Mouse (Mus musculus): ENCODE data around the gene Cap2. TPM values are rescaled to one million over a fixed set of nuclear protein-coding genes. Genes with fewer than 3 reads are reported as not detected.

Gene Cap2
- polyA plus RNA-seq, 1 experiment from 2014 or later = 8.8 TPM

- no peaks in the 10 kb centered on the region for H3K4me1 ChIP-seq (ENCODE audit: control insufficient read depth, insufficient read depth, low read length)
- H3K9me3 ChIP-seq (replicated peaks; ENCODE audit: control insufficient read depth, low read length) = no peaks in the 10 kb centered on the region
- DNase-seq (ENCODE audit: low spot score) = no peak
- H3K9ac ChIP-seq (replicated peaks; ENCODE audit: low read length) = no peak overlapping the region
- no peaks in the 10 kb centered on the region for H3K27me3 ChIP-seq (ENCODE audit: control insufficient read depth, insufficient read depth, low read length)
- H3K4me2 ChIP-seq (ENCODE audit: low read depth, low read length) = no peak overlapping the region
- no peaks in the 10 kb centered on the region for H3K36me3 ChIP-seq (replicated peaks; ENCODE audit: control insufficient read depth, insufficient read depth, low read depth, low read length)
- ATAC-seq (replicated peaks; ENCODE audit: insufficient number of reproducible peaks, low FRiP score, low TSS enrichment, low read depth) = no peak
- no peak overlapping the region for H3K4me3 ChIP-seq (ENCODE audit: low read depth, low read length)
- H3K27ac ChIP-seq (replicated peaks; ENCODE audit: low read depth, low read length) = no peak overlapping the region
- 86% methylated on average over 3 of the region's 3 CpGs for WGBS
These were observed 25.0 kb downstream of the Cap2 start for GRCm38 (mm10) chr13:46526645-46527044.

- Histone ChIP-seq H3K27me3 (ENCODE audit: control insufficient read depth, insufficient read depth, low read length) (no peaks in the 10 kb centered on the region), H3K4me2 (ENCODE audit: low read depth, low read length) (no peak overlapping the region), H3K9ac (replicated peaks; ENCODE audit: low read length) (no peak overlapping the region), H3K27ac (replicated peaks; ENCODE audit: low read depth, low read length) (no peak overlapping the region), H3K9me3 (replicated peaks; ENCODE audit: control insufficient read depth, low read length) (no peaks in the 10 kb centered on the region), H3K36me3 (replicated peaks; ENCODE audit: control insufficient read depth, insufficient read depth, low read depth, low read length) (no peaks in the 10 kb centered on the region), H3K4me3 (ENCODE audit: low read depth, low read length) (no peak overlapping the region), H3K4me1 (ENCODE audit: control insufficient read depth, insufficient read depth, low read length) (no peaks in the 10 kb centered on the region)
- no peak for DNase-seq (ENCODE audit: low spot score)
- no peak for ATAC-seq (replicated peaks; ENCODE audit: insufficient number of reproducible peaks, low FRiP score, low TSS enrichment, low read depth)
- 80% methylated on average over 5 of the region's 5 CpGs for WGBS
These were observed 25.7 kb downstream of the Cap2 start for GRCm38 (mm10) chr13:46527340-46527739.

- Histone ChIP-seq H3K4me3 (ENCODE audit: low read depth, low read length) (no peak overlapping the region), H3K9ac (replicated peaks; ENCODE audit: low read length) (no peak overlapping the region), H3K9me3 (replicated peaks; ENCODE audit: control insufficient read depth, low read length) (no peaks in the 10 kb centered on the region), H3K4me2 (ENCODE audit: low read depth, low read length) (no peak overlapping the region), H3K27ac (replicated peaks; ENCODE audit: low read depth, low read length) (no peak overlapping the region), H3K4me1 (ENCODE audit: control insufficient read depth, insufficient read depth, low read length) (no peaks in the 10 kb centered on the region), H3K27me3 (ENCODE audit: control insufficient read depth, insufficient read depth, low read length) (no peaks in the 10 kb centered on the region), H3K36me3 (replicated peaks; ENCODE audit: control insufficient read depth, insufficient read depth, low read depth, low read length) (no peaks in the 10 kb centered on the region)
- DNase-seq (ENCODE audit: low spot score) (no peak), ATAC-seq (replicated peaks; ENCODE audit: insufficient number of reproducible peaks, low FRiP score, low TSS enrichment, low read depth) (no peak)
- WGBS = 81% methylated on average over 10 of the region's 10 CpGs
These were observed 27.4 kb downstream of the Cap2 start for GRCm38 (mm10) chr13:46529037-46529436.

- Histone ChIP-seq H3K9ac (replicated peaks; ENCODE audit: low read length) (no peak overlapping the region), H3K4me3 (ENCODE audit: low read depth, low read length) (no peak overlapping the region), H3K9me3 (replicated peaks; ENCODE audit: control insufficient read depth, low read length) (no peaks in the 10 kb centered on the region), H3K27ac (replicated peaks; ENCODE audit: low read depth, low read length) (no peak overlapping the region), H3K4me2 (ENCODE audit: low read depth, low read length) (no peak overlapping the region), H3K36me3 (replicated peaks; ENCODE audit: control insufficient read depth, insufficient read depth, low read depth, low read length) (no peaks in the 10 kb centered on the region), H3K4me1 (ENCODE audit: control insufficient read depth, insufficient read depth, low read length) (peaks cover 5% of the 10 kb centered on the region; the same call in 1 of the 2 replicates), H3K27me3 (ENCODE audit: control insufficient read depth, insufficient read depth, low read length) (no peaks in the 10 kb centered on the region)
- WGBS = 82% methylated on average over 8 of the region's 8 CpGs
- ATAC-seq (replicated peaks; ENCODE audit: insufficient number of reproducible peaks, low FRiP score, low TSS enrichment, low read depth) (no peak), DNase-seq (ENCODE audit: low spot score) (no peak)
These were observed 28.9 kb downstream of the Cap2 start for GRCm38 (mm10) chr13:46530546-46530945.

- no peak overlapping the region for H3K4me2 ChIP-seq (ENCODE audit: low read depth, low read length)
- WGBS = 84% methylated on average over 3 of the region's 3 CpGs
- no peak overlapping the region for H3K27ac ChIP-seq (replicated peaks; ENCODE audit: low read depth, low read length)
- H3K27me3 ChIP-seq (ENCODE audit: control insufficient read depth, insufficient read depth, low read length) = no peaks in the 10 kb centered on the region
- DNase-seq (ENCODE audit: low spot score) (no peak), ATAC-seq (replicated peaks; ENCODE audit: insufficient number of reproducible peaks, low FRiP score, low TSS enrichment, low read depth) (no peak)
- no peak overlapping the region for H3K9ac ChIP-seq (replicated peaks; ENCODE audit: low read length)
- H3K9me3 ChIP-seq (replicated peaks; ENCODE audit: control insufficient read depth, low read length) = no peaks in the 10 kb centered on the region
- peaks cover 5% of the 10 kb centered on the region; the same call in 1 of the 2 replicates for H3K4me1 ChIP-seq (ENCODE audit: control insufficient read depth, insufficient read depth, low read length)
- H3K36me3 ChIP-seq (replicated peaks; ENCODE audit: control insufficient read depth, insufficient read depth, low read depth, low read length) = no peaks in the 10 kb centered on the region
- no peak overlapping the region for H3K4me3 ChIP-seq (ENCODE audit: low read depth, low read length)
These were observed 30.0 kb downstream of the Cap2 start for GRCm38 (mm10) chr13:46531676-46532075.

- H3K27me3 ChIP-seq (ENCODE audit: control insufficient read depth, insufficient read depth, low read length) = no peaks in the 10 kb centered on the region
- no peak for DNase-seq (ENCODE audit: low spot score)
- WGBS = 88% methylated on average over 7 of the region's 7 CpGs
- no peak overlapping the region for H3K4me3 ChIP-seq (ENCODE audit: low read depth, low read length)
- no peak for ATAC-seq (replicated peaks; ENCODE audit: insufficient number of reproducible peaks, low FRiP score, low TSS enrichment, low read depth)
- peaks cover 5% of the 10 kb centered on the region; the same call in 1 of the 2 replicates for H3K4me1 ChIP-seq (ENCODE audit: control insufficient read depth, insufficient read depth, low read length)
- H3K27ac ChIP-seq (replicated peaks; ENCODE audit: low read depth, low read length) = no peak overlapping the region
- no peaks in the 10 kb centered on the region for H3K36me3 ChIP-seq (replicated peaks; ENCODE audit: control insufficient read depth, insufficient read depth, low read depth, low read length)
- H3K9me3 ChIP-seq (replicated peaks; ENCODE audit: control insufficient read depth, low read length) = no peaks in the 10 kb centered on the region
- no peak overlapping the region for H3K4me2 ChIP-seq (ENCODE audit: low read depth, low read length)
- H3K9ac ChIP-seq (replicated peaks; ENCODE audit: low read length) = no peak overlapping the region
These were observed 30.6 kb downstream of the Cap2 start for GRCm38 (mm10) chr13:46532276-46532675.

GRCm38 (mm10) chr13:46533342-46534129 lies 31.9 kb downstream of the Cap2 start:
- Histone ChIP-seq H3K36me3 (replicated peaks; ENCODE audit: control insufficient read depth, insufficient read depth, low read depth, low read length) (no peaks in the 10 kb centered on the region), H3K9ac (replicated peaks; ENCODE audit: low read length) (no peak overlapping the region), H3K4me3 (ENCODE audit: low read depth, low read length) (no peak overlapping the region), H3K4me2 (ENCODE audit: low read depth, low read length) (no peak overlapping the region; the same call in 1 of the 2 replicates), H3K27me3 (ENCODE audit: control insufficient read depth, insufficient read depth, low read length) (no peaks in the 10 kb centered on the region), H3K4me1 (ENCODE audit: control insufficient read depth, insufficient read depth, low read length) (peaks cover 5% of the 10 kb centered on the region; the same call in 1 of the 2 replicates), H3K9me3 (replicated peaks; ENCODE audit: control insufficient read depth, low read length) (no peaks in the 10 kb centered on the region), H3K27ac (replicated peaks; ENCODE audit: low read depth, low read length) (no peak overlapping the region)
- ATAC-seq (replicated peaks; ENCODE audit: insufficient number of reproducible peaks, low FRiP score, low TSS enrichment, low read depth) (no peak), DNase-seq (ENCODE audit: low spot score) (no peak)
- WGBS = 47% methylated on average over 10 of the region's 10 CpGs

- Histone ChIP-seq H3K4me3 (ENCODE audit: low read depth, low read length) (no peak overlapping the region), H3K9me3 (replicated peaks; ENCODE audit: control insufficient read depth, low read length) (no peaks in the 10 kb centered on the region), H3K4me1 (ENCODE audit: control insufficient read depth, insufficient read depth, low read length) (peaks cover 5% of the 10 kb centered on the region; the same call in 1 of the 2 replicates), H3K27me3 (ENCODE audit: control insufficient read depth, insufficient read depth, low read length) (no peaks in the 10 kb centered on the region), H3K36me3 (replicated peaks; ENCODE audit: control insufficient read depth, insufficient read depth, low read depth, low read length) (no peaks in the 10 kb centered on the region), H3K9ac (replicated peaks; ENCODE audit: low read length) (no peak overlapping the region), H3K4me2 (ENCODE audit: low read depth, low read length) (no peak overlapping the region; the same call in none of the 2 replicates), H3K27ac (replicated peaks; ENCODE audit: low read depth, low read length) (no peak overlapping the region)
- WGBS = 8% methylated on average over 11 of the region's 11 CpGs
- ATAC-seq (replicated peaks; ENCODE audit: insufficient number of reproducible peaks, low FRiP score, low TSS enrichment, low read depth) (peak; percentile 65), DNase-seq (ENCODE audit: low spot score) (peak; percentile 53)
These were observed 32.7 kb downstream of the Cap2 start for GRCm38 (mm10) chr13:46534171-46534968.

Data from embryonic facial prominence, embryonic 11.5 days (tissue).